Mouse (Mus musculus): ENCODE data around the gene Eif2b1. TPM values are rescaled to one million over a fixed set of nuclear protein-coding genes. Genes with fewer than 3 reads are reported as not detected.

Gene Eif2b1
- total RNA-seq, 4 experiments from 2014 or later = 34.2 to 36.9 (median 35.2) TPM

Other genes with a start within 250 kb of the Eif2b1 start
- 100 to 1,000 TPM in 2 of 4 experiments, 10 to 100 TPM in 2; 92.2 to 111 (median 102) TPM for gene Cdk2ap1, start 216.0 kb downstream of the Eif2b1 start, total RNA-seq (2022)
- 100 to 1,000 TPM; 135 to 183 (median 148) TPM for gene Sbno1, start 153.1 kb downstream of the Eif2b1 start, total RNA-seq (2022)
- gene Kmt5a, start 139.2 kb downstream of the Eif2b1 start, total RNA-seq (2022) = 10 to 100 TPM; 58.2 to 72.4 (median 64.4) TPM
- gene Rilpl2, start 100.8 kb downstream of the Eif2b1 start, total RNA-seq (2022) = 10 to 100 TPM; 15.5 to 21.0 (median 17.2) TPM
- 10 to 100 TPM; 25.7 to 31.5 (median 28.6) TPM for gene Snrnp35, start 96.0 kb downstream of the Eif2b1 start, total RNA-seq (2022)
- gene Rilpl1, start 47.7 kb downstream of the Eif2b1 start, total RNA-seq (2022) = 10 to 100 TPM; 67.1 to 69.2 (median 68.8) TPM
- gene Tmed2, start 38.4 kb downstream of the Eif2b1 start, total RNA-seq (2022) = 100 to 1,000 TPM; 100 to 117 (median 109) TPM
- gene Ddx55, start 26.3 kb downstream of the Eif2b1 start, total RNA-seq (2022) = 10 to 100 TPM; 27.5 to 36.8 (median 29.6) TPM
- gene Gtf2h3, start within 50 bp of the Eif2b1 start, total RNA-seq (2022) = 10 to 100 TPM; 28.9 to 36.7 (median 31.6) TPM
- 10 to 100 TPM; 58.9 to 66.3 (median 61.6) TPM for gene Atp6v0a2, start 49.4 kb upstream of the Eif2b1 start, total RNA-seq (2022)
- gene Dnah10, start 146.0 kb upstream of the Eif2b1 start, total RNA-seq (2022) = 1 to 10 TPM in 2 of 4 experiments, under 1 TPM in 2; 0.56 to 1.5 (median 0.92) TPM